Mouse (Mus musculus) embryo, embryonic 11.5 days (tissue): ENCODE data around the gene Noct.
"Not testable (repeated sequence)": the region's sequence is repeated elsewhere in the genome, so short reads cannot be mapped to it uniquely, and the experiment has no call there.

Source experiments
- DNase-seq: peaks from one replicate; pipeline ENCODE4 v3.0.0-alpha.2; 2012; ENCODE audit warnings: low read depth, low spot score

The Noct gene

GRCm38 (mm10) chr3:51204897-51205296, 19.4 kb upstream of the Noct start:
- no peak for DNase-seq

GRCm38 (mm10) chr3:51206521-51206920, 17.7 kb upstream of the Noct start:
- no peak for DNase-seq

GRCm38 (mm10) chr3:51208633-51209032, 15.6 kb upstream of the Noct start:
- DNase-seq = no peak

DNA sequence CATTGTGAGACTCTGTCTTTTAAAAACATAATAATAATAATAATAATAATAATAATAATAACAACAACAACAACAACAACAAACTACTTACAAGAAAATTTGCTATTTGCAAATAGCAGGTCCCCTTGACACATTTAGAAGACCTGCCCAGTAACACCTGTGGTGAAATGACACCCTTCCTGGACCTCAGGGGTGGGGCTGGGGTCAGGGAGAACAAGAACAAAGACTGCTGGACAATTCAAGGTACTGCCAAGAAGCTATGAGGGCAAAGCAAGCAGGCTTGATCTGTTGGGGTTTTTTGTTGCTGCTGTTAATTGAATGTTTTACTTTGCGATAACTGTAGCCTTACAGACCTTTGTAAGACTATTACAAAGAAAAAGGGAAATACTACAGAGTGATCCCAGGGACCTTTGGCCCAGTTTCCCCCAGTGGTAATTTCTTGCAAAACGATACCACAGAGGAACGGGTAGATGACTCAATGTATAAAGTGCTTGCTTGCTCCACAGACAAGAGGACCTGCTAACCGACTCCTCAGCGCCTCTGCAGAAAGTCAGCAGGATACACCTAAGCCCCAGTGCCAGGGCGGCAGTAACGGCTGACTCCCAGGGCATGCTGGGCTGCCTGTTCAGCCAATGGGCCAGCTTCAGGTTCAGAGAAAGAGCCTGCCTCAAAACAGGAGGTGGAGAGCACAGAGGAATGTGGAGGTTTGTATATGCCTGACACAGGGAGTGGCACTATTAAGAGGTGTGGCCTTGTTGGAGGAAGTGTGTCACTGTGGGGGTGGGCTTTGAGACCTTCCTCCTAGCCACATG, 14.5 kb upstream of the Noct start:
- no peak for DNase-seq

DNA sequence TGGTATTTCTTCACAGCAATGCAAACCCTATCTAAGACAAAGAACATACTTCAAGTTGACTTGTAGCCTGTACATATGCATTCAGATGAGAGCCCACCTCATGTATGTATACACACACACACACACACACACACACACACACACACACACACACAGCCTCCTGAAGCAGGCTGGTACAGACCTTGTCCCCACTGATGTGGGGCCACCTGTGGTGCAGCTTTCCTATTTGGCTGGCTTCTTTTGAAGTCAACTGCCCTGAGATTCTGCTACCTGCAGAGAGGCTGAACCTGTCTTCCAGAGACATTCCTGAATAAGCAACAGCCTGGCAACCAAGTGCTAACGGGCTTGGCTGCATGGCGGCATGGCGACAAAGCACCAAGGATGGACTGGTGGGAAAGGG, 13.8 kb upstream of the Noct start:
- DNase-seq = no peak

DNA sequence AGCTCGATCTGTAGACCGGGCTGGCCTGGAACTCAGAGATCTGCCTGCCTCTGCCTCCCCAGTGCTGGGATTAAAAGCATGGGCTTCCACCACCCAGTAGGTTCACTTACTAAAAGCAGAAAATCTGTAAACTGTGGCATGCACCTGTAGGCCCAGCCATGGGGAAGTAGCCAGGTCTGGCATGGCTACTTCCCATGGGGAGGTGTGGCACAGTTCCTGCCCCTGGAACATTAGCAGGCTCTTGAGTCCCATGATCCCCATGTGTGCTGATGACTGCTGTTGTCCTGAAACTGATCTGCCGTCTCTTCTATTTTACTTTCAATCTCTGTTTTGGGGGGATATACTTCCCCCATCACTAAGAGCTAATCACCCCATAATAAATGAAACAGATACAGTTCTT, 11.1 kb upstream of the Noct start:
- no peak for DNase-seq

DNA sequence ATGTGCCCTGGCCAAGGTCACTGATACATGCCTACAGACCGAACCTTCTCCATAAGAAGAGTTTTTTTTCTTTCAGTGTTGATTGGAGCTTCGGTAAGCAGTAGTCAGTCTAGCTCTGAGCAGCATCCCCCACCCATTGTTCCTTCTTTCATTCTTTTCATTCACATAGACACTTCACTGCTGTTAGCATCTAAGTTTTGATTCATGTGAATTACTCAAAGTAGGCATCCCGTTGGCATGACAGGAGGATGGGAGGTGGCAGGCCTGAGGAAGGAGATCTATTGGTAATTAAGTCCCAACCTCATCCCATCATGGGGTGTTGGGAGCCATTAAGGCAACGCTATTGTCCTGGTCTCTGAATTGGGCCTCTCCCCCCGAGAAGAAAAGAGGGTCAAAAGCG, 8.6 kb upstream of the Noct start:
- no peak for DNase-seq

GRCm38 (mm10) chr3:51216351-51216750, 7.9 kb upstream of the Noct start:
- not testable (repeated sequence) for DNase-seq

GRCm38 (mm10) chr3:51218385-51218784, 5.9 kb upstream of the Noct start:
- not testable (repeated sequence) for DNase-seq

DNA sequence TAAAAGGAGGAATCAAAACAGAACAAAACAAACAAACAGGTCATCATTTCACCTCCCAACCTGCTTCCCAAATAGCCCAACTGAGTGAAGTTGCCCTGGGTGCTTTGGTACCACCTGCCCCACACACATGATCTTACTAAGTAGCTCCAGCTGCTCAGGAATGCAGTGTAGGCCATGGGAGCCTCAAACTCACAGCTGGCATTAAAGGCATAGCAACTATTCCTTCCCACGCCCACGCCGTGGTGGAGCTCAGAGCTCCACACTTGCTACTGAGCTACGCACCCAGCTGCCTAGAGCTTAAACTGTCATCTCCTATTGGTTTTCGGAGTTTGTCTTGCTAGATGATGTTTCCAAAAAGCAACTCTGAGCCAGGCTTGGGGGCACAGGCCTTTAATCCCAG, 5.0 kb upstream of the Noct start:
- DNase-seq = no peak

DNA sequence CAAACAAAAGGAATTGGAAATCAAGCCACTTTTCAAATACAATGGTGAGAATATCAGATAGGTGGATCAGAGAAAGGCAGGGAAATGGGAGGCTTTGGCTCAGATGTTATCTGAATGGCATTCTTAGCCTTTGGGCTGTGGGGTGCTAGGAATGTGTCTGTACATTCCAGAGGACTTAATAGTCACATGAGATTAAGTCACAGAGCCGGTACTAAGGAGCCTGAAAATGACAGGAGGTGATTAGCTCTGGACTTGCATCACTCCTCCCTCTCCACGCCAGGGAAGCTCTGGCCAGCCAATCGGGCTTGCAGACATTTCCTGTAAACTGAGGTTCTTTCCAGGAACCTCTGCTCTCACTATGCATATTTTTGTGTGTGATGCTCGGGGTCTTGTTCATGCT, 3.4 kb upstream of the Noct start:
- no peak for DNase-seq

- DNase-seq = no peak
Measured at GRCm38 (mm10) chr3:51221847-51222246, 2.4 kb upstream of the Noct start.

GRCm38 (mm10) chr3:51222302-51222701, 1.9 kb upstream of the Noct start:
- no peak for DNase-seq

- DNase-seq = no peak
Measured at GRCm38 (mm10) chr3:51222834-51223460, 1.3 kb upstream of the Noct start.

DNA sequence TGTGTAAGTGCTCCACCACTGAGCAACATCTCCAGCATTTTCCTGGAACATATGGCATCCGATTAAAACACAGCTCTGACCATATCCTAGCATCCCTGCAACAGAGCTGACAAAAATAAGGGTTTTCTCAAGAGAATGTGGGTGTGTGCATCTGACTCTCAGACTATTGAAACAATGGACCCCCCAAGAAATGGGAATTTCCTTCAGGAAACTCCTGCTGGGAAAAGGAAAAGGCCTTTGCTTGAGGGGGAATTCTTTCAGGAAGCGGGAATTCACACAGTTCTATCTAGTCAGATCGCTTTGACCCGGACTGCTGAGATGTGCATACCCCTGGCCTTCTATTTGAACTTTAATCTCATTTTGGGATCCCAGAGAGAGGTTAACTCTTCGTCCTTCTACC, 691 bp upstream of the Noct start:
- no peak for DNase-seq

DNA sequence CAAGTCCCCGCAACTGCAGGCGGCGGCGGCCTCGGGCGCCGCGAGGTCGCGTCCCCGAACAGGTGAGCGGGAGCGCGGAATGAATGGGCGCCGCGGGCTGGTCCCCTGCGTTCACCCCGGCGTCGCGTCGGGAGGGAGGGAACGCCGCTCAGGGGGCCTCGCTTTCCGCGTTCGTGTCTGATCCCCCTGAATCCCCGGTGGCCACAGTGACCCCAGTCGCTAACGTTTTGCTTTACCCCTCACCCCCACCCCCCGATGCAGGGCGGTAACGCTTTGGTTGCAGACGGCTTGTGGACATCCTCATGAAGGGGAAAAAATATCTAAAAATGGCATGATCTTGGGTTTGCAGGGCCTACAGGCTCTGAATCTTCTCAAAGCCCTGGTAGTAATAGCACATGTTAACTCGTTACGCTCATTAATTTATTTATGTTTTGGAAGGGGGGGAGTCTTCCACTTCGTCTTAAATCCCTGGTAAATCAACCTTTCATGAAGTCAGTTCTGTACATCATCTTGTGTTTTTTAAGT, 1.0 kb downstream of the Noct start:
- DNase-seq = no peak

DNA sequence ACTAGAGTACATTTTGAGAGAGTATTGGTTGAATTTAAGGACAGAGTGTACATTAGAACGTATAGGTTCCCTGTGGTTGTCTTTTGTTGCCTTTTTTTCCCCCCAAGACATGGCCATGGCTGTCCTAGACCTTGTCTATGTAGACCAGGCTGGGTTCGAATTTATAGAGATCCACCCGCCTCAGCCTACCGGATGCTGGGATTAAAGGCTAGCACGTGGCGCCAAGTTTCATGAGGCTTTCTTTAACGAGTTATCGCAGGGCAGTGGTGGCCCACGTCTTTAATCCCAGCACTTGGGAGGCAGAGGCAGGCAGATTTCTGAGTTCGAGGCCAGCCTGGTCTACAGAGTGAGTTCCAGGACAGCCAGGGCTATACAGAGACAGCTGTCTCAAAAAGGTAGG, 1.7 kb downstream of the Noct start:
- DNase-seq = no peak

DNA sequence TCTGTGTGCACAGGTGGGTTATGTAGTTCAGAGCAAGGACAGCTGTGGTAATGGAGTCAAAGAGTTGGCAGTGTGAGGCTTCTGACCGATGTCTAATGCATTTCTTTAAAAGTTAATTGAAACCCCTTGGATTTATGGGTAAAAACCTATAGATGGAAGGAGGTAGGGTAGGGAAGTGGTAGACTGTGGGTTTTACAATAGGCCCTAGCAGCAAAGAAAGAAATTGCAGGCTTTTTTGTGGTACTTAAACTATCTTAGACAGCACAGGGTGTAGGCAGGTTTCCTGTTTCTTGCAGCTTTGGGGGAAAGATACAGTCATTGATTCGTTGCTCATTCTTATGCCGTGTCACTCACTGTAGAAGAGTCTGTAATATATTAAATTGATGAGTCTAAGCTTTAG, 2.4 kb downstream of the Noct start:
- DNase-seq = no peak

DNA sequence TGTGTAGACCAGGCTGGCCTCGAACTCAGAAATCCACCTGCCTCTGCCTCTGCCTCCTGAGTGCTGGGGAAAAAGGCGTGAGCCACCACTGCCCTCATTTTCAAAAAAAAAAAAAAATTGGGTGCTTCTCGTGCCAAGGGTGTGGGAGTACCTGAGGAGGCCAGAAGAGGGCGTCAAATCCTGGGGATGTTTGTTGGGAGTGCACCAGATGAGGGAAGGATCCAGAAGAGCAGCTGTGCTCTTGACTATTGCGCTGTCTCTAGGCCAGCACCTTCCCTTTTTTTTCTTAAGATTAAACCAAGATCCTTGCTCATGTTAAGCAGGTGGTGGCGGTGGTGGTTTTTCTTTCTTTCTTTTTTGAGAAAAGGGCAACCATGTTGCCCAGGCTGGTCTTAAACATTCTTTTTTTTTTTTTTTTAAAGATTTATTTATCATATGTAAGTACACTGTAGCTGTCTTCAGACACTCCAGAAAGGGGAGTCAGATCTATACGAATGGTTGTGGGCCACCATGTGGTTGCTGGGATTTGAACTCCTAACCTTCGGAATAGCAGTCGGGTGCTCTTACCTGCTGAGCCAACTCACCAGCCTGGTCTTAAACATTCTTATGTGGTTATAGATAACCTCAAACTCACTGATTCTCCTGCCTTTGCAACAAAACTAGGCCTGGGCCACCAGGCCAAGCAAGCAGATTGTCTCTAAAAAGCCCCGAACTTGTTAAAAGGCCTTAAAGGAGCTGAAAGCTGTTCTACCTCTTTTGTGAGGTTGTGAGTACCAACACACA, 4.0 kb downstream of the Noct start:
- DNase-seq = no peak

DNA sequence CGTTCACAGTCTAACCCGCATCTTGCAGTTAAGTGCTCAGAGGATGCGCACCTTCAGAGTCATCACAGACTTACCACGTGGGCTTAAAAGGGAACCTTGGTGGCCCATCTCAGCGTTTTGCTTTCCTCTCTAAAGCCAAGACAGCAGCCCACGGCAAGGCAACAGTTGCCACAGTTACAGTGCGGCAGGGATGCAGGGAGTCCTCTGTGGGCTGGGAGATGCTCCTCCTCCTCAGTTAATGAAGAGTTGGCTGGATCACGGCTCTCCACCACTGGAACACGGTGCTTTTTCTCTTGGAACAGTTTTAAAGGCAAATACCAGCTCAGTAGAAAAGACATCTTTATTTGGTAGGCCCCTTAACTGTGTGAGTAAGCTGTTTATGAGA, 4.6 kb downstream of the Noct start:
- no peak for DNase-seq

DNA sequence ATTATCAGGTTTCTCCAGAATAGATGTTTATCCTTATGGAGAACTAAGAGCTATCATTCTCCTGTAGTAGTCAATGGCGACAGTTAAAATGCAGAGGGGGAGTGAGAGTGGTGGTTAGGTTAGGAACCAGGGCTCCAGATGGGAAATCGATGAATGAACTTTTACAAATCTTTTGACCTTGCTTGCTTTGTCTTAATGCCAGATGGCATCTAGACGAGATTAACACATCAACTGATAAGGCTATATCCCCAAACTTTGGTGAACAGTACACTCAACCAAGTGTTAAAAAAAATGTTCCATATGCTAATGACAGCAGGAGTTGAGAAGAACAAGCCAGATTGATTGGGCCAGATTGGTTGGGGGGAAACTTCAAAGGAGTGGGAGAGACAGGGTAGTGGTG, 5.0 kb downstream of the Noct start:
- no peak for DNase-seq

GRCm38 (mm10) chr3:51230146-51230835, 6.0 kb downstream of the Noct start:
- DNase-seq = no peak
